Mouse (Mus musculus): ENCODE measurements around the gene Ift20.

DNA sequence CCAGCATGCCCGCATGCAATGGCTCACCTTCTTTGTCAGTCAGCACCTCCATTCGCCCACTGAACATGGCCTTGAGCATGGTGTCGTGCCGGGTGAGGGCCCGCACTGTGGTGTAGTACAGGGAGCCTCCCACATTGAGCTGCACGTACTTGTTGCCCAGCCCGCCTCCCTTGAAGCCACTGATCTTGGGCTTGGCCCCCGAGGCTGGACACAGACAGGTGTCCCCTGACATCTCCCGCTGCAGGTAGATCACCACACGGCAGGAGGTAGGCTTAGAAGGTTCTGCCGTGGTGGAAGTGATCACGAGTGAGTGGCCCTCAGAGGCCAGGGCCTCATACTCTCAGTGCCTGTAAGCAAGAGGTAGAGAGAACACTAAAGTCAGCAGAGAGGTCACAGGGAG is 6.2 kb upstream of the Ift20 start:
- TF ChIP-seq CTCF (IDR thresholded peaks at IDR 0.05; ENCODE audit: borderline replicate concordance, extremely low read depth, insufficient read depth, insufficient read length) (no peak), POLR2A (IDR thresholded peaks at IDR 0.05; ENCODE audit: borderline replicate concordance, extremely low read depth, insufficient read depth, insufficient read length, poor library complexity, severe bottlenecking) (no peak)

Measured in brain, embryonic 14.5 days (tissue).